Mouse (Mus musculus): ENCODE measurements around the gene Krtcap2.

The Krtcap2 gene

GRCm38 (mm10) chr3:89280606-89281511 lies 35.1 kb downstream of the Krtcap2 start, which contains the start of gene Efna1:
Gene Efna1, minus strand, starts transcription at chr3:89281142.
- in situ Hi-C loops (cut with MboI, MseI) = loop anchor here (5.0 kb wide), 1 partner anchor 34 kb away; the partner anchor contains the start of genes Krtcap2 and Trim46

- in situ Hi-C loops (cut with MboI, MseI) = loop anchor here (5.0 kb wide), 1 partner anchor 34 kb away; the partner anchor contains the start of genes Krtcap2 and Trim46
These were observed 36.0 kb downstream of the Krtcap2 start for GRCm38 (mm10) chr3:89281579-89282290.

DNA sequence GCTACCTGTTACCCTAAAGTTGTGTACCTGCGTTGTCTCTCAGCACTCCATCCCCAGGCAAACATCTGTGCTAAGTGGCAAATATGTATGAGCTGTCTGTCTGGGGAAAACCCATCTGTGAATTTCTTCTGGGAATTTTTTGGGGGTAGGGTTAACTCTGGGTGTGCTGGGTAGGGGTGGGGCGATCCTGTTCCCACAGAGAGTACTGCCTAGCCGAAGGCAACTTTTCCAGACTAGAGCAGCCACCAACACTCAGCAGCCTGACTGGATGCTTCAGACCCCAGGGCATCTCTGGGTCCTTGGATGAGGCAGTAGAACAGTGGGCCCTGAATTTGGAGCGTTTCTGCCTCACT lies 36.5 kb downstream of the Krtcap2 start:
- in situ Hi-C loops (cut with MboI, MseI) = loop anchor here (5.0 kb wide), 1 partner anchor 35 kb away; the partner anchor contains the start of genes Krtcap2 and Trim46

- in situ Hi-C loops (cut with MboI, MseI) = loop anchor here (5.0 kb wide), 1 partner anchor 37 kb away; the partner anchor contains the start of genes Krtcap2 and Trim46
These were observed 38.5 kb downstream of the Krtcap2 start for GRCm38 (mm10) chr3:89284261-89284660.

- in situ Hi-C loops (cut with MboI, MseI) = no loop called here
These were observed 39.8 kb downstream of the Krtcap2 start for GRCm38 (mm10) chr3:89285526-89285925.

- in situ Hi-C loops (cut with MboI, MseI) = no loop called here
These were observed 41.5 kb downstream of the Krtcap2 start for GRCm38 (mm10) chr3:89287286-89287685.

DNA sequence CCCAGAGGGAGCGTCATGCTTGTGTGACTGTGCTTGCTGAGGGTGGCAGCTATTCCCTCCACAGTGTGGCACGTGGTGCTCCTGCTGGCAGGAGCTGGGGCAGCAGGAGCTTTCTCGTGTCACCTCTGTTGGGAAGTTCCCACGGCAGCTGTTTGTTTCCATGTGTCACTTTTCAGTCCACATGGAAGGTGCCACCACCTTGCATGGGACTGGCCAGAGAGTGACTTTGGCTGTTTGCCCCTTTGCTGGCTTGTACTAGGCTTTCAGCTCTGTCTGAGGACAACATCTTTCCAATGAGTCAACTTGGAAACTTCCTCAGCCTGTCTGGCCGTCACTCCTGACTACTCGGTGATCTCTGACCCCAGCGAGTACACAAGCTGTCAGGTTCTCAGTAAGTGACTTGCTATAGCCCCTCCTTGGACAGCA lies 42.8 kb downstream of the Krtcap2 start:
- in situ Hi-C loops (cut with MboI, MseI) = no loop called here

GRCm38 (mm10) chr3:89291874-89292273 lies 46.1 kb downstream of the Krtcap2 start:
- in situ Hi-C loops (cut with MboI, MseI) = no loop called here

- in situ Hi-C loops (cut with MboI, MseI) = no loop called here
These were observed 46.5 kb downstream of the Krtcap2 start for GRCm38 (mm10) chr3:89292303-89292702.

DNA sequence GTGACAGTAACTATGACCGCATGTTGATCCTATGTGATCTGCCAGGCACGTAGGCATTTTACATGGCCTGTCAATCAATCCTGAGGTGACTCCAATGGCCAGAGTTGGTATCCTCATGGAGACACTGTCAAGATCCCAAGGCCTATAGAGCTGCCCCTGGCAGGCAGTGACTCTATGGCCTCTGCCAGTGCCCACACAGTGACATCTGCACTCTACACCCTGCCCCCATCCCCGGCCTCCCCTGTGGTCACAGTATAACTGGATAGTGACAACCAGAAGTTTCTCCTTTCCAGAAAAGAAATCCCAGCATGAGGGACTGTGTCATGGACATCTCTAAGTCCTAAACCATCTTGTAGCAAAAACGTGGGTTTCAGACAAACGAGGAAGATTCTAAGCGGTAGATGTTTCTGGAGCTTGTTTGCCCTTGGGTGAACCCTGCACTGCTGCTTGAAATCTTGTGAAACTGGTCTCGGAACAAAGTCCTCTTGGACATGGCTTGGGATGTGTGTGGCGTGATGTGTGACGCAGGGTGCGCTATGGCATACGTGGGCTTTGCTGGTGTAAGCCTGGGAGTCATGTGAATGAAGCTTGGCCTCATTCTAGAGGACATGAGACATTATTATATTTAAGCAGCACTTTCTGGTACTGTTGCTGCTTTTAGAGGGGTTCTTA lies 47.6 kb downstream of the Krtcap2 start:
- in situ Hi-C loops (cut with MboI, MseI) = no loop called here

- in situ Hi-C loops (cut with MboI, MseI) = no loop called here
These were observed 48.4 kb downstream of the Krtcap2 start for GRCm38 (mm10) chr3:89294195-89294594.

- in situ Hi-C loops (cut with MboI, MseI) = no loop called here
These were observed 50.0 kb downstream of the Krtcap2 start for GRCm38 (mm10) chr3:89295685-89296230.

- in situ Hi-C loops (cut with MboI, MseI) = no loop called here
These were observed 51.1 kb downstream of the Krtcap2 start for GRCm38 (mm10) chr3:89296761-89297396.

DNA sequence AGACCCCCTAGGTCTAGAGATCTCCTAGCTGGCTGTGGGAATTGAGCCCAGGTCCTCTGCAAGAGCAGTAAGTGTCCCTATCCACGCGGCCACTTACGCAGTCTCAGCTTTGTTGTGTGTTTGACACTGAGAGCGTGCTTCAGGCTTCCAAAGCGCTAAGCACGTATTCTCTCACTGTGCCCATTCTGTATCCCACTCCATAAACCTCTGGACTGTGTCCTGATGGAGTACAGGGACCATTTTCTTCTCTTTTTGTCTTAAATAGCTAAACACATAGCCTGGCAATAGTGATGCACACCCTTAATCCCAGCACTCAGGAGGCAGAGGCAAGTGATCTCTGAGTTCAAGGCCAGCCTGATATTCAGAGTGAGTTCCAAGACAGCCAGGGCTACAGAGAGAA lies 53.1 kb downstream of the Krtcap2 start:
- in situ Hi-C loops (cut with MboI, MseI) = no loop called here

DNA sequence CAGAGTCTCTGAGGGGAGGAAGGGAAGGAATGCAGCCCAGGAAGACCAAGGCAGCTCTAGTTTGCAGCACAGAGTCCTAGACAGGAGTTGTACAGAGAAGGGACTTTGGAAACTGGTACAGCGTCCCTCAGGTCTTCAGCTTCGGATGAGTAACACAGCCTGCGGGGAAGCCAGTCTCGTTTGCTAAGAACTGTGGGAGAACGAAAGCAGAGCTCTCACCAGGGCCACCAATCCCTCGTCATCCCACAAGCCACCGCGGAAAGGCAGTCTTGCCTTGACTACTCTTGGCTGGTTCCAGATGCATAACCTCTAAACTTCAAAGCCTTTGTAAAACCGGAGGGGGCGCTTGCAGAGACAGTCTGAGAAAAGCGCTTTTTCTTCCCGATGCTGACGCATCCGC lies 53.7 kb downstream of the Krtcap2 start:
- in situ Hi-C loops (cut with MboI, MseI) = no loop called here

All from T-helper 2 cell (primary cell).